Mouse (Mus musculus) cerebellum, adult 2 months (tissue): ENCODE measurements around the gene Gm13420.

Source experiments
- CTCF ChIP-seq: fragments of 200-500 bp; IDR thresholded peaks from 2 replicates; pipeline ENCODE4 v1.5.1; 2011; ENCODE audit warnings: low read depth, mild to moderate bottlenecking, control low read depth, low read length, moderate library complexity, borderline replicate concordance; ENCODE audit not compliant: insufficient read depth
- POLR2A ChIP-seq: fragments of 200-500 bp; IDR thresholded peaks from 2 replicates; pipeline ENCODE4 v1.6.1; 2011; ENCODE audit warnings: low read length, control low read depth, borderline replicate concordance; ENCODE audit not compliant: insufficient read depth

DNA sequence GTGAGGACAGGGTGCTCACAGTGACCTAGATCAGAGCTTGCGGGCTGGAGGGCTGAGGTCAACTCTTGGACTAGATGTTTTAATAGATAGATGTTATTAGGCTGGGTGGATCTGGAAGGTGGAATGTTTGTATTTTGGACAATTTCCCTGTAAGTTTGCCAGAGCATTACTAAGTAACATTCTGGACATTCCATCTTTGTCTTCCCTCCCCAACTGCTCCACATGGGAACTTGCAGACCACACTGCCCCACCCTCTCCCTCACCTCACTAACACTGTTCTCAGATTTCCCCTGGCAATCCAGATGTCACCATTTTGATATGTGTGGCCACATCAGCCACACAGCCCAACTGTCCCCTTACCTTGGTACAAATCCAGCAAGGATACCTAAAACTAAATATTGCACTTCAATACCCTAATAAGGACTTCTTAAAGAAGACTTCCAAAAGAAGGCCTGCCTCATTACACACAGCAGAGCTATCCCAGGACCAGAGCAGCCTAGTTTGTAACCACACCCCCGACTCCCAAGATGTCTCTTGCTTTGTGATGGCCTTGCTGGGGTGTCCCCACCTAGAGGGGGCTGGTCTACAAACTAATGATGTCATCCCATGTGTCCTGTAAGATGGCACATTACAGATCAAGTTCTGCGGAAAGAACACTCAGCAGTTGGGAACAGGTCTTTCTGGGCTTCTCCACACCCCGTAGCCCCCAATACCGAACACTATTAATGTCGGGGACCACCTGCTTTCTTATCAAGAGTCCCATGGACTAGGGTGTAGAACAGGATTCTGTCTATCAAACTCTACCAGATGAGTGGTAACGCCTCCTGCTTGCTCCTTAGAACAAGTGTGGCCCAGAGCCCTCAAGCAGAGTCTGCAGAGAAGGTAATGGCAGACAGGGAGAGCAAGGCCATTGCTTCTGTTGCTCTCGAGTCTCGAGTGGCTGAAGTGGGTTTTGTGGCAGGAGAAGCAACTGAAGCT lies 48.1 kb downstream of the Gm13420 start:
- TF ChIP-seq POLR2A = no peak
- no peak for TF ChIP-seq CTCF
